Mouse (Mus musculus) left cerebral cortex, adult 18-20 months (tissue): ENCODE measurements around the gene Ptma. TPM values are rescaled to one million over a fixed set of nuclear protein-coding genes. Genes with fewer than 3 reads are reported as not detected.
A peak's percentile ranks its signal among the peaks of the same experiment; 100 is the strongest.
"Not testable (repeated sequence)": the region's sequence is repeated elsewhere in the genome, so short reads cannot be mapped to it uniquely, and the experiment has no call there.

Experiments
- DNase-seq, 2 experiments: peaks; one replicate each; pipeline ENCODE4 v3.0.0; 2021 to 2022; ENCODE audit warnings: low spot score in 2 of 2, mixed read lengths in 1 of 2
- long read RNA-seq, 2 experiments: library from polyadenylated mRNA; stranded (forward); transcript quantifications; one replicate each; pipeline ENCODE4 v2.0.0; 2021
- total RNA-seq, 2 experiments: library from RNA; stranded (reverse); gene quantifications; 2 replicates each; pipeline ENCODE4 v1.2.3; 2021

Ptma gene
- 100 to 1,000 TPM; 356 to 357 TPM for total RNA-seq
- long read RNA-seq, experiment 1, transcript Ptma-201 (5 exons, 1,216 nt): major isoform, 248 of 288 reads
- long read RNA-seq, experiment 1, partial matches to known transcripts: 14 of 288 reads
- long read RNA-seq, experiment 1, other reads (novel, unspliced or antisense): 26 of 288 reads
- long read RNA-seq, experiment 2, transcript Ptma-201 (5 exons, 1,216 nt): major isoform, 184 of 209 reads
- long read RNA-seq, experiment 2, partial matches to known transcripts: 7 of 209 reads
- long read RNA-seq, experiment 2, other reads (novel, unspliced or antisense): 18 of 209 reads

GRCm38 (mm10) chr1:86526116-86526788, at the start of gene Ptma:
Ptma (plus strand) TSS chr1:86526726.
- DNase-seq: peak; percentile 96 to 99

- DNase-seq: no peak
These were observed 48.7 kb upstream of the Ptma start for GRCm38 (mm10) chr1:86477738-86478285.

- DNase-seq: no peak
These were observed 47.3 kb upstream of the Ptma start for GRCm38 (mm10) chr1:86479099-86479825.

GRCm38 (mm10) chr1:86480288-86480687, 46.2 kb upstream of the Ptma start:
- DNase-seq: no peak

GRCm38 (mm10) chr1:86480735-86481447, 45.6 kb upstream of the Ptma start:
- no peak for DNase-seq

DNA sequence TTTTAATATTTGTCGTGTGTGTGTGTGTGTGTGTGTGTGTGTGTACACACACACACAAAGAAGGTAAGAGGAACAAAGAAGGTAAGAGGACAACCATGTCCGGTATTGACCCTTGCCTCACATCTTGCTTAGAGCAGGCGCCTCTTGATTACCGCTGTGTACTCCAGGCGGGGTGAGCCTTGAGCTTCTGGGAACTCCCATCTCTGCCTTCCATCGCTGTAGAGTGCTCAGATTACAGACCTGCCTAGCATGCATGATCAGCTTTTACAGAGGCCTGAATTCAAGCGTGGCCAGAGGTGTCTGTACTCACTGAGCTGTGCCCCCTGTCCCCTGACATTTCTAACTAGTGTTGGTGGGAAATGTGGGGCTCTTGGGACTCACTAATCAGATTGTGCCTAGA, 45.1 kb upstream of the Ptma start:
- no peak for DNase-seq

- DNase-seq: no peak
These were observed 44.2 kb upstream of the Ptma start for GRCm38 (mm10) chr1:86482288-86482687.

DNA sequence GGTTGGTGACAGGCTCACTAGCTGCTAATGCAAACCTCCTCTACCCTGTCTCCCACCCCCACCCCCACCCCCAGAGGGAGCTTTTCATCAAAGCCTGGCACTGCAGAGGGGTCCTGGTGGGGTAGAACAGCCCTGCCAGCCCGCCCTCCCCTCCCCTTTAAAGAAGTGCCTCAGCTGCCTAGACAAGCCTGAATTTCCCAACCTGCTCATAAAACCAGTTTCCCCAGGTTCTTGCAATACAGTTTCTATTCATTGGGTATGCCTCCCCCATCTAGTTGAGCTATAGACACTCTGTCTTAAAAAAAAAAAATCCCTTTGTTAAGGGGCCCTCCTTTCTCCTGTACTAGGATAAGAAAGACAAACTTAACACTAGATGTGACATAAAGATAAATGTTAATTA, 43.8 kb upstream of the Ptma start:
- no peak for DNase-seq

DNA sequence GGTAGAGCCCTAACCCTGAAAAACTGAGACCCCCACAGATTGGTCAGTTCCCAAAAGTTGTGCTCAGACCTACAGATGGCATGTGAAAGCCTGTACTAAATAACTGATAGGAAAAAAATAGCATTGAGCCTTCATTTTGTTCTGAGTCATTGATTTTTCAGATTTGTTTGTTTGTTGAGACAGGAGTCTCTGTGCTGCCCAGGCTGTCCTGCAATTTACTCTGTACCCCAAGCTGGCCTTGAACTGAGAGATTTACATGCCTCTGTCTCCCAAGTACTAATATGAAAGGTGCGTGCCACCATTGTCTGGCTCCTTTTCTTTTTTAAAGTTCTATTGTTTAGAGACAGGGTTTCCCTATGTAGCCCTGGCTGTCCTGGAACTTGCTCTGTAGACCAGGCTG, 41.2 kb upstream of the Ptma start:
- DNase-seq: no peak

DNA sequence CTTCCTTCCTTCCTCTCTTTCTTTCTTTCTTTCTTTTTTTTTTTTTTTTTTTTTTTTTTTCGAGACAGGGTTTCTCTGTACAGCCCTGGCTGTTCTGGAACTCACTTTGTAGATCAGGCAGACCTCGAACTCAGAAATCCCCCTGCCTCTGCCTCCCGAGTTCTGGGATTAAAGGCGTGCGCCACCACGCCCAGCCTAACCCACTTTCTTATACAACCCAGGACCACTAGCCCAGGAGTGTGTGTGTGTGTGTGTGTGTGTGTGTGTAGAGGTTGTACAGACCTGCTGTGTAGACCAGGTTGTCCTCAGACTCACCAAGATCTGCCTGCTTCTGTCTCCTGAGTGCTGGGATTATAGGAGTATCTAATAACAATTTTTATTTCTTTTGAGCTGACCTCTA, 40.7 kb upstream of the Ptma start:
- DNase-seq: not testable (repeated sequence)

GRCm38 (mm10) chr1:86486703-86487294, 39.7 kb upstream of the Ptma start:
- no peak for DNase-seq

DNA sequence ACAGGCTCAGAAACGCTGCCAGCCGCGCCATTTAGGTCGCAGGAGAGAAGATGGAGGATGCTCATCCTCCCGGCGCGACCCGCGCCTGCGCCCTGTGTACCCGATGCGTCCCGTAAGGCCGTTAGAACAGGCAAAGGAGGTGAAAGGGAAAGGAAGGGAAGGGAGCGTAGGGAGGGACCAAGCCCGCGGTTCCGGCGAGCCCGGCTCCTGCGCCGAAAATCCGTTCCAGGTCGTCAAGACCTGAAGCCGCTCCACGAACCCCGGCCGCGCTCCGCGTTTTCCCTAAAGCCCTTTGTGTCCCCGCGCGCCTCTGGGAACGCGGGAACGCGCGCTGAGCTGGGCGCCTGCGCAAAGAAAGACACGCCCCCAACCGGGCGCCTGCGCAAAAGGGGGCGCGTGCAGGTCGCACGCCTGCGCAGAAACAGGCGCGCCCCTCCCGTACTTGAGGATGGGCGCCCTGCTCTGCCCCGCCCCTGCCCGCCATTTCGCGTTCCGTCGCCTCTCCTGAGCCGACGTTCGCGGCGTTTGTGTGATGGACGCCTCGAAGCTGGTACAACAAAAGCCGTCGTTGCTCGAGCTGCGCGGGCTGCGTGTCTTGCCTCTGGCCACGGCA, 39.1 kb upstream of the Ptma start:
- DNase-seq: peak; percentile 100

- DNase-seq: no peak
These were observed 38.6 kb upstream of the Ptma start for GRCm38 (mm10) chr1:86487908-86488314.

- no peak for DNase-seq
These were observed 38.2 kb upstream of the Ptma start for GRCm38 (mm10) chr1:86488326-86488725.

GRCm38 (mm10) chr1:86488774-86489173, 37.8 kb upstream of the Ptma start:
- DNase-seq: no peak

- DNase-seq: no peak
These were observed 36.6 kb upstream of the Ptma start for GRCm38 (mm10) chr1:86489901-86490300.

GRCm38 (mm10) chr1:86490697-86491096, 35.8 kb upstream of the Ptma start:
- DNase-seq: no peak

DNA sequence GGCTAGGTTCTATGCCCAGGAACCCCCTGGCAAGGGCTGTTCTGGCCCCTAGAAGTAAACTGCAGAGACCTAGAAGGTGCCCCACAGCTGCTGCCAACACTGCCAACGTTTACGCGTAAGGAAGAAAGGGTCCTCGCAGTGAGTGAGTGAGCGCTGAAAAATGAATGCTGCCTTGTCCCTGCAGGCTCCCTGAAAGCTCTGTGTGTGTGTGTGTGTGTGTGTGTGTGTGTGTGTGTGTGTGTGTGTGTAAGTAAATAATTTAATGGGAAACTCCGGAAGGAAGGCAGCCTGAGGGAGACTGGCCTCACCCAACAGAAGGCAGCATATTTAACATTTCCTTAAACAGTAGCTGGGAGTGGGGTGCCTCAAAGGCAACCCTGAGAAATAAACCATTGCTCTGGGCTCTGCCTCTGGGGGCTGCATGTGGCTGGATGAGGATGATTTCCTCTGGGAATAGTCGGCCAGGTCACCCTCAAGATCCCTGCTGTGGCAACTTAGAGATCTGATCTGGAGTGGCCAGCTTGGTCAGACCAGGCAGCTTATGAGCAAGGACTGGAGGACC, 34.9 kb upstream of the Ptma start:
- no peak for DNase-seq

GRCm38 (mm10) chr1:86492095-86493070, 34.1 kb upstream of the Ptma start:
- DNase-seq: no peak
